Mouse (Mus musculus): ENCODE results near the gene Myo9a.

The Myo9a gene

GRCm38 (mm10) chr9:59750267-59751065 lies at the start of gene Myo9a, which contains the start of gene Senp8:
Gene Myo9a (plus strand): TSS chr9:59750896.
Gene Senp8 (minus strand): TSS chr9:59750710.
- under 1% methylated on average over 59 of the region's 59 CpGs for WGBS

- 62% methylated on average over 7 of the region's 7 CpGs for WGBS
Measured at GRCm38 (mm10) chr9:59701094-59701493, 49.6 kb upstream of the Myo9a start.

GRCm38 (mm10) chr9:59703099-59703498 lies 47.6 kb upstream of the Myo9a start:
- WGBS = 78% methylated on average over 6 of the region's 6 CpGs

GRCm38 (mm10) chr9:59706850-59707825 lies 43.6 kb upstream of the Myo9a start:
- 73% methylated on average over 10 of the region's 10 CpGs for whole genome bisulfite sequencing

GRCm38 (mm10) chr9:59709225-59709624 lies 41.5 kb upstream of the Myo9a start:
- 74% methylated on average over 3 of the region's 3 CpGs for WGBS

GRCm38 (mm10) chr9:59716275-59716898 lies 34.3 kb upstream of the Myo9a start:
- 75% methylated on average over 7 of the region's 7 CpGs for WGBS

- 72% methylated on average over 4 of the region's 4 CpGs for WGBS
Measured at GRCm38 (mm10) chr9:59718237-59718636, 32.5 kb upstream of the Myo9a start.

GRCm38 (mm10) chr9:59721144-59721543 lies 29.6 kb upstream of the Myo9a start:
- WGBS = 80% methylated on average over 5 of the region's 5 CpGs

GRCm38 (mm10) chr9:59723096-59723657 lies 27.5 kb upstream of the Myo9a start:
- 9% methylated on average over 10 of the region's 10 CpGs for WGBS

GRCm38 (mm10) chr9:59723791-59724442 lies 26.8 kb upstream of the Myo9a start:
- 36% methylated on average over 8 of the region's 8 CpGs for WGBS

GRCm38 (mm10) chr9:59725515-59725914 lies 25.2 kb upstream of the Myo9a start:
- WGBS = 90% methylated on average over 10 of the region's 10 CpGs

GRCm38 (mm10) chr9:59727569-59728286 lies 23.0 kb upstream of the Myo9a start:
- WGBS = 87% methylated on average over 11 of the region's 11 CpGs

- WGBS = 88% methylated on average over 5 of the region's 5 CpGs
Measured at GRCm38 (mm10) chr9:59731136-59731535, 19.6 kb upstream of the Myo9a start.

GRCm38 (mm10) chr9:59733075-59733474 lies 17.6 kb upstream of the Myo9a start:
- 80% methylated on average over 6 of the region's 6 CpGs for WGBS

GRCm38 (mm10) chr9:59735394-59735793 lies 15.3 kb upstream of the Myo9a start:
- 80% methylated on average over 4 of the region's 4 CpGs for WGBS

GRCm38 (mm10) chr9:59740593-59740992 lies 10.1 kb upstream of the Myo9a start:
- WGBS = 89% methylated on average over 2 of the region's 2 CpGs

- 95% methylated on average over 3 of the region's 3 CpGs for WGBS
Measured at GRCm38 (mm10) chr9:59743903-59744302, 6.8 kb upstream of the Myo9a start.

GRCm38 (mm10) chr9:59748387-59748786 lies 2.3 kb upstream of the Myo9a start:
- WGBS = 75% methylated on average over 2 of the region's 2 CpGs

GRCm38 (mm10) chr9:59748969-59749368 lies 1.7 kb upstream of the Myo9a start:
- WGBS = 73% methylated on average over 11 of the region's 11 CpGs

- 18% methylated on average over 12 of the region's 12 CpGs for WGBS
Measured at GRCm38 (mm10) chr9:59749581-59750265, 973 bp upstream of the Myo9a start.
